ENCODE assay signal across 22 mouse cellular contexts in the genomic region with DNA sequence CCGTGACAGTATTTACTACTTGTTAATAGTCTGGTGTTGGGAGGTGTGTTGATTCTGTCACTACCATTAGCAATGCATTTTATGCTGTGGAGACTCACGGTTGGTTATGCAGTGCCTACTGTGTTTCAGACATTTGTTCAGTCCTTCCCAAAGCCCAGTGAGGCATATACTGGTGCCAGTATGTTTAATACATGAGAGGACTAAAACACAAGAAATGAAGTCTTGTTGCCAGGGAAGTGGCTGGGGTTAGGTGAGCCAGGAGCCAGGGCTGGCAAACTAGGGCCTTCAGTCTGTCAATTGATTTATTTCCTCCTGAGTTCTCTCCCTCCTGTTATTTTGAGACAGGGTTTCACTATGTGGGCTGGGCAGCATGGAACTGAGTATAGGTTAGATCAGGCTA.
"Had no signal": no experiment of that assay in that cellular context is flagged by ENCODE, and none has a peak within 500 bp of the region (broad histone marks: within the 10 kb centered on the region; RNA-seq: fewer than 3 reads in every experiment).

No protein-coding gene starts in this region.

- DNase-seq: layer of hippocampus, adult 9-11 months; liver, postnatal 0 days; lung, embryonic 14.5 days; right cerebral cortex, adult 18-20 months; right cerebral cortex, postnatal 14 days; right cerebral cortex, postnatal 4 days; thymus, postnatal 25 days had no signal

- ATAC-seq: intestine, embryonic 15.5 days; liver, postnatal 0 days; lung, postnatal 0 days; midbrain, embryonic 15.5 days had no signal

- H3K27me3 ChIP-seq: intestine, embryonic 15.5 days; limb, embryonic 12.5 days; limb, embryonic 15.5 days; midbrain, embryonic 12.5 days; midbrain, embryonic 15.5 days; neural tube, embryonic 12.5 days; neural tube, embryonic 15.5 days had no signal

- H3K4me3 ChIP-seq: intestine, embryonic 15.5 days; layer of hippocampus, adult 2 months; left cerebral cortex, adult 2 months; limb, embryonic 12.5 days; limb, embryonic 15.5 days; midbrain, embryonic 12.5 days; midbrain, embryonic 15.5 days; neural tube, embryonic 12.5 days; neural tube, embryonic 15.5 days had no signal

- H3K9ac ChIP-seq: intestine, embryonic 15.5 days; limb, embryonic 12.5 days; limb, embryonic 15.5 days; liver, embryonic 14.5 days; liver, postnatal 0 days; lung, embryonic 14.5 days; midbrain, embryonic 12.5 days; midbrain, embryonic 15.5 days; neural tube, embryonic 12.5 days; neural tube, embryonic 15.5 days had no signal

- H3K4me2 ChIP-seq: intestine, embryonic 15.5 days; limb, embryonic 12.5 days; limb, embryonic 15.5 days; liver, embryonic 11.5 days; lung, embryonic 14.5 days; midbrain, embryonic 12.5 days; midbrain, embryonic 15.5 days; neural tube, embryonic 12.5 days; neural tube, embryonic 15.5 days had no signal

- H3K36me3 ChIP-seq: intestine, embryonic 15.5 days; limb, embryonic 15.5 days; midbrain, embryonic 15.5 days; neural tube, embryonic 12.5 days had no signal

- H3K9me3 ChIP-seq: intestine, embryonic 15.5 days; limb, embryonic 12.5 days; limb, embryonic 15.5 days; midbrain, embryonic 12.5 days; midbrain, embryonic 15.5 days; neural tube, embryonic 12.5 days; neural tube, embryonic 15.5 days had no signal

- H3K27ac ChIP-seq: intestine, embryonic 15.5 days; kidney, postnatal 0 days; layer of hippocampus, adult 2 months; left cerebral cortex, adult 2 months; limb, embryonic 12.5 days; limb, embryonic 15.5 days; liver, embryonic 14.5 days; macrophage; midbrain, embryonic 12.5 days; midbrain, embryonic 15.5 days; neural tube, embryonic 12.5 days; neural tube, embryonic 15.5 days; stomach, postnatal 0 days had no signal

- H3K4me1 ChIP-seq: limb, embryonic 12.5 days; limb, embryonic 15.5 days; midbrain, embryonic 12.5 days; midbrain, embryonic 15.5 days; neural tube, embryonic 12.5 days had no signal
